Mouse (Mus musculus) heart, adult 2 months (tissue): Measurements from ENCODE around the gene H2al1g.

Experiments
- CTCF ChIP-seq: fragments of 200-600 bp; IDR thresholded peaks from 2 replicates; pipeline ENCODE4 v1.8.1; 2022; ENCODE audit warnings: antibody characterized with exemption, mild to moderate bottlenecking, moderate library complexity
- POLR2A ChIP-seq: fragments of 200-500 bp; IDR thresholded peaks from 2 replicates; pipeline ENCODE4 v1.6.1; 2011; ENCODE audit warnings: mild to moderate bottlenecking, low read depth, low read length, control low read depth; ENCODE audit not compliant: insufficient read depth

GRCm38 (mm10) chrX:11365151-11365550 lies 47.1 kb downstream of the H2al1g start:
- TF ChIP-seq CTCF = no peak
- no peak for TF ChIP-seq POLR2A
